Mouse (Mus musculus): ENCODE data around the gene Btf3.

Btf3 gene

DNA sequence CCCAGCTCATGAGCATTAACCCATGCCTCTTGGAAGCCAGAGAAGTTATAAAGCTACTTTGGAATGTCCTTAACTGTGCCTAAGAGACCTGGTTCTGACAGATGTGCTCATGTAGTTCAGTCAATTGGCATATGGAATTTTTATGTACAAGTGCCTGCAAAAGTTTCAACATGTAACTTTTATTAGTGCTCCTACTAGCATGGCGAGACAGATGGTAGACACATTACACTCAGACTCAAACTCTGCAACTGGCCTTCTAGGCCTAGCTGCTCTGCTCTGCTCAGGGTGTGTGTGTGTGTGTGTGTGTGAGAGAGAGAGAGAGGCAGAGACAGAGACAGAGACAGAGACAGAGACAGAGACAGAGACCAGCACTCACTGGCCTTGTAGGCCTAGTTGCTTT is 19.4 kb upstream of the Btf3 start:
- no peak for DNase-seq (ENCODE audit: low spot score in 2 of 2)

DNA sequence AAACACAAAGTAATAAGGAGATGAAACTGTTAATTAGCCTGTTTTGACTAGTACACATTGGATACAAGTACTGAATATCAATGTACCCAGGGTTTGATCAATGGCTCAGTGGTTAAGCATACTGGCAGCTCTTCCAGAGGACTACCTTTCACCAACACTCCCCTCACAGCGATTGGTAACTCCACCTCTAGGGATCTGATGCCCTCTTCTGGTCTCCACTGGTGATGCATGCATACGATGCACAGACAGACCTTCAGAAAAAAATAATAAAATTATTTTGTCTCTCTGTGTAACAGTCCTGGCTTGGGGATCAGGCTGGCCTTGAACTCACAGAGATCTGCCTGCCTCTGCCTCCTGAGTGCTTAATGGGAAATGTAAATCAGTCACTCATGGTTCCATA is 15.3 kb upstream of the Btf3 start:
- peak in 1 of 2 experiments; percentile 25 for DNase-seq (ENCODE audit: low spot score in 2 of 2)

DNA sequence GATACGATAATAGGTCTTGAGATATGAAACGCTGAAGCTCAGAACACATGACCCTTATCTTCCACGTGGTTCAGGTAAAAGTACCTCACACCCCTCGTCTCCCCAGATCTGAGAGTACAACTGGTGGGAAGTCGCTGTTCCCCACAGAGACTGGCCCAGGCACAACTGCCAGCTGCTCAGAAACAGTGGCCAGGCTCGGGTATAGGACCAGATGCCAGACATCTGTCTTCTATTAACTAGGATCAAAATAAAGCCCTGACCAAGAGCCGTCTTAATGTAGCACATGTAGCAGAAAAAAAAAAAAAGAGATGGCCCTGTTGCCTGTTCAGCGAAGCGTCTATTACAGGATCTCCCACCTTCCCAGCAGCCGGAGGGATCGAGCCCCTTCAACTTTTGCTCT is 8.2 kb upstream of the Btf3 start:
- DNase-seq (ENCODE audit: low spot score in 2 of 2): no peak

DNA sequence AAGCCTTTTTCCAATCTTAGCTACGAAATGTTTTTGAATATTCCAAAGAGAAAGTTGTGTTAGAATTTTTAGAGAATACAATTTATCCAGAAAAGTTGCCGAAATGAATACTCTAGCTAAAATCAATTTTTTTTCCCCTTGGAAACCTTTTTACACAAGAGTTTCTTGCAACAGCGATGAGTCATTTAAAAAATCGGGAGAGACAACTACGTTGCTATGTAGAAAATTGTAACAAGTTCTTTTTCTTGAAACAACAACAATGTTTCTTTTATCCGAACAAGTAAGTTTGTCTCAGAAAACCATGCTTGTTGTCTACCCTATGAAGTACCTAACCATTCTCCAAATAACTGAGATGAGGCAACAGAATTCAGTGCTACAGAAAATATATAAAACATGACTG is 1.1 kb upstream of the Btf3 start:
- no peak for DNase-seq (ENCODE audit: low spot score in 2 of 2)

DNA sequence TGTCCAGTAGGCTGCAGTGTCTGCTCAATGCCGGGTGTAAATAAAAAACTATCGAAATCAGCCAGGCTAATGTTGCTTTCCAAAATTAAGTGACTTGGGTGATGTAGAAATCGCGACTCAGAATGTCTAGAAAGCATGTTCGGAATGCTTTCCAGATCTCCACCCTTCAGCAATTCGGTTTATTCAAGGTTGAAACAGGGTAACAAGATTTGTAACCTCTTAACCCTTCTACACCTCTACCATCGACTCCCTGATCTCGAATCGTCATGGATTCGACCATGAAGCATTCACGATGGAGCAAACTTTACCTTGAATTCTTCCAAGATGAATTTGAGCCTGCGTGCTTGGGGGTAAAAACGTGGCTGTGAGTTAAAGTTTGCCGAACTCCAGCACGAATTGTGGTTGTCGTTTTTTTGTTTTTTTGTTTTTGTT is 456 bp upstream of the Btf3 start:
- no peak for DNase-seq (ENCODE audit: low spot score in 2 of 2)

DNA sequence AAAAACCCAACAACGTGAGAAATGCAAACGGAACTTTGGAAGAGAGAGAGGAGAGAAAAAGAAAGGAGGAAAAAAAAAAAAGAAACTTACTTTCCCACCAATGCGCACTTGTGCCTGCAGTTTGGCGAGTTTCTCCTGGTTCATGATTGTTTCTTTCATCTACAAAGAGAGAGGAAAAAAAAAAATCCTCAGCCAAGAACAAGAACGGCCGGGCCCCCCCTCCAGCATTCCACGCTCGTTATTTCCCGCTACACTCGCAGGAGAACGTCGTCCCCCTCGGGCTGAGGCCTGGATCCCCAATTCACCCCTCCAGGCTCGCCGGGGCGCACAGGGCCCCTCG is 696 bp downstream of the Btf3 start:
- no peak for DNase-seq (ENCODE audit: low spot score in 2 of 2)

DNA sequence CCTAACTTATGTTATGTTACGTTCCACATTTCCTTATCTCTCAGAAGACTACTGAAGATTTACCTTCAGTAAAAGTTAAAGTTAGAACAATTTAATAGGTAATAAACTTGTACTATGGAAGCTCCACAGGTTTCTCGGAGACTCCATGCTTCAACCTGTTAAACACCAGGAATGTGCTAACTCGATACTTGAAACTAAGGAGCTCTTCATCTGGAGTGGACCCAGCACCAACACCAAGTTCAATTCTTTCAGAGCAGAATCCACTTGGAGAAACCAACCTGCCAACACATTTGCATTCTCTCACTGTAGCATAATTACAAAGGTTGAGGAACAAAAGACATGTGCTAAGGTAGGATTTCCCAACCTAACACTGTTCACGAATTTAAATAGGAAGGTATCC is 1.7 kb downstream of the Btf3 start:
- DNase-seq (ENCODE audit: low spot score in 2 of 2): no peak

DNA sequence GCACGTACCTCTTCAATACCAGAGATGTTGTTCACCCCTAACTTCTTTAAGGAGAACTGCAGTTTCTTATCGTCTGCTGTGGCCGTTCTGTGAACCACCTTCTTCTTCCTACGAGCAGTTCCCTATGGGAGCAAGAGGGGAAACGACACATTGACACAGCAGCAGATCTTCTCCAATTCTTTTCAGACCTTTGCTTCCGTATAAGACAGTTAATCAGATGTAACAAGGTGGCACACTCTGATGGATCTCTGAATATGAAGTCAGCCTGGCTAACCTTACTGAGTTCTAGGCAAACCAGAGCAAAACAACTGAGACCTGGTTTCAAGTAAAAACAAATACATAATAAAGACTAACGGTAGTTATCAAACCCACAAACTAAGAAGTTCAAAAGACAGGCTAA is 3.2 kb downstream of the Btf3 start:
- DNase-seq (ENCODE audit: low spot score in 2 of 2): no peak

DNA sequence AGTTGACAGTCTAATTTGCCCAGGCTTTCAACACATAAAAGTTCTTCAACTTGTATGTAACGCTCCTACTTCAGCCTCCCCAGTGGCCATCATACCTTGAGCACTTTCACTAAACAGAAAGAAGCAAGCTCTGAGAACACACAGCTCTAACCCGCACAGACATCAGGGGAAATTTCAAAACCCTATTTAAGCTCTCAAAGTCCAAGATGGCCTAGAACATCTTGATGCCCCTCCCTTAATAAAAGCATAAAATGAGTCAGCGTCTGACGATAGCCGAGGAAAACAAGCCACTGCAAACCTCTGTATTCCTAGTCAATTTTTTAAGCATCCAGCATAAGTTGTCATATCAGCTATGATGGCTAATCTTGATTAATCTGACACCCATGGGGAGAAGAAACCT is 5.2 kb downstream of the Btf3 start:
- DNase-seq (ENCODE audit: low spot score in 2 of 2): no peak

DNA sequence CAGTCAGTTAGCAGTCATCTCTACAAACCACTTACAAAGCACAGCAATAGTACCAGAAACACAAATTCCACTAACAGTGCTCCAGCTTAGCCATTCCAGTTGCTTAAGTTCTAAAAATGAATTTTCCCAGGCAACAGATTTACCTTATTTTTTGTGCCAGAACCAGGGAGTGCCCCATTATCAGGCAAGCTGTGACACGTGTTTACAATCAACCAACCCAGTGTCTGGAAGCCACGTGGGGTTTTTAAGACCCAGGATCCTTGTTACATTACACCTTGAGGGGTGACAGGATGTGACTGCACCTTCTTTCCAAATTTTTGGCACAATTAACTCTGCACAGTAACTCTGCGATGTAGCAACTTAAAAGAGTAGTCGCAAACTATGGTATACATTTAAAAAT is 8.1 kb downstream of the Btf3 start:
- DNase-seq (ENCODE audit: low spot score in 2 of 2): no peak

DNA sequence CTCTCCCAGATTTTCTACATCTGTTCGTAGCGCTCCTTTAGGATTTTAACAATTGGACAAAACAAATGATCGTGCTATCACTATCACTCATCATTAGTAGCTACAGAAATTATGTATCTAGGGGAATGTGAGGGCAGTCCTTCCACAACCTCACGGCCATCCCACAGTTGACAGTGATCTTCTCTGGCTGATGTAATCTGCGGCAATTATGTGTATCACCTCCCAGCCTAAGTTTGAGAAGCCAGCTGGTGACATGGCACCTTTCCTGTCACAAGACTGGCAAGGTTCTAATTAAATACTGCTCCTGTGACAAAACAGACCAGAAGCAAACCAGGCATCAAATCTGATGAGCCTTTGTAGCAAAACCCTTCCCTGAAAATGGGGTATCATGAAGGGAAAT is 8.8 kb downstream of the Btf3 start:
- DNase-seq (ENCODE audit: low spot score in 2 of 2): no peak

DNA sequence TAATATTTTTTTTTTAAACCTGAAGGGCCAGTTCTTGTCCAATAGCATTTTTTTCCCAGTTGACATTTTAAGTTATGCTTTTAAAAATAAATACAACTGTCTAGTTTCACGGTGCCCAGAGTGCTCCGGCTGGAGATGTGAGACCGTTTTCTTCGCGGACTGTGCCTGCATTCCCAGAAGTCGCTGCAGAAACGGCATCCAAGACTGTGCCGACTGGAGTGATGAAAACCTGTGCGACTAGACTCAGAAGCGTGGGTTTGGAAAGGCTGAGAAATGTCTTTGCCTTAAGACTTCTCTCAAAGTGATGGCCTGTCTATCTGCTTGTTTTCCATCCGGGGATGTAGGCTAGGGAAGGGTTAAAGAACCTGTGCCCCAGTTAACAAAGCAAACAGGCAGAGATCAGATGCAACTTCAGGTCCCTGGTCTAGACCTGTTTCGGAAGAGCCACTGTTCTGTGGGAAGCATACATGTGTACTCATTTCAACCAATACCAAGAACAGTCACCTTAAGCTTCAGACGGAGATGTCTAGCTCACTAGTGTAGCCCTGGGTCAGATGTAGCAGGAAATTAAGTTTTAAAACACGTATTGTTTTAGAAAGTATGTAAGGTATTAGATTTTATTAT is 9.8 kb downstream of the Btf3 start:
- DNase-seq (ENCODE audit: low spot score in 2 of 2): no peak

DNA sequence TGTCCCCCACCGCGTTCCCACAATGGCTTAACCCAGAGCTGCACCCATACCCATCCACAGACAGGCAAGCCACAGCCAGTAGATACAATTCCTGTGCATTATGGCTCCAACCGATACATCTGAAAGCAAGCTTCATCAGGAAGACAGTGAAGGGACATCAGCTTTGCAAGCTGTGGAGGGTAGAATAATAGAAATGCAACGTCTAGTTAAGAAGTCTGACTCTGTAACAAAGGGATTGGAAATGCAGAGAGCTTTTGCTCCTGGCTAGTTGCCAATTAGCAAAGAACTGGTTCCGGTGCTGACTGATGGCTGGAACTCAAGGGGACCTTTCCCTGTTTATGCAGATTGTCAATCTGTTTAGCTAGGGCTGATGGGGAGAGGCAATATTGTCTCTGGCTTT is 10.4 kb downstream of the Btf3 start:
- DNase-seq (ENCODE audit: low spot score in 2 of 2): no peak

DNA sequence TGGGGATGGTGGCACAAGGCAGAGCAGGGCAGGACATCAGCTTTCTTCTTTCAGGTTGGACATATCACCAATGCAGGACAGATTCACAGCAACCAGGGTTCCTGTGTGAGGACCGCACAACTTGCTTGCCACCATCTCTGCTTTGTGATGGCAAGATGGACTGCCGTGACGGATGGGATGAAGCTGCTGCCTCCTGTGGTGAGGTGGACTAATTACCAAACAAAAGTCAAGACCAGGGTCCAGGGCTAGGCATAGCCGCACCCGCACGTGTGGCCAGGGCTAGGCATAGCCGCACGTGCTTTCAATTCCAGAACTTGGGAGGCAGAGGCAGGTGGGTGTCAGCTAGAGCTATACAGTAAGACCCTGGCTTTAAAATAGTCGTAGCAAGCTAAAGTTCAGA is 11.5 kb downstream of the Btf3 start:
- DNase-seq (ENCODE audit: low spot score in 2 of 2): no peak

DNA sequence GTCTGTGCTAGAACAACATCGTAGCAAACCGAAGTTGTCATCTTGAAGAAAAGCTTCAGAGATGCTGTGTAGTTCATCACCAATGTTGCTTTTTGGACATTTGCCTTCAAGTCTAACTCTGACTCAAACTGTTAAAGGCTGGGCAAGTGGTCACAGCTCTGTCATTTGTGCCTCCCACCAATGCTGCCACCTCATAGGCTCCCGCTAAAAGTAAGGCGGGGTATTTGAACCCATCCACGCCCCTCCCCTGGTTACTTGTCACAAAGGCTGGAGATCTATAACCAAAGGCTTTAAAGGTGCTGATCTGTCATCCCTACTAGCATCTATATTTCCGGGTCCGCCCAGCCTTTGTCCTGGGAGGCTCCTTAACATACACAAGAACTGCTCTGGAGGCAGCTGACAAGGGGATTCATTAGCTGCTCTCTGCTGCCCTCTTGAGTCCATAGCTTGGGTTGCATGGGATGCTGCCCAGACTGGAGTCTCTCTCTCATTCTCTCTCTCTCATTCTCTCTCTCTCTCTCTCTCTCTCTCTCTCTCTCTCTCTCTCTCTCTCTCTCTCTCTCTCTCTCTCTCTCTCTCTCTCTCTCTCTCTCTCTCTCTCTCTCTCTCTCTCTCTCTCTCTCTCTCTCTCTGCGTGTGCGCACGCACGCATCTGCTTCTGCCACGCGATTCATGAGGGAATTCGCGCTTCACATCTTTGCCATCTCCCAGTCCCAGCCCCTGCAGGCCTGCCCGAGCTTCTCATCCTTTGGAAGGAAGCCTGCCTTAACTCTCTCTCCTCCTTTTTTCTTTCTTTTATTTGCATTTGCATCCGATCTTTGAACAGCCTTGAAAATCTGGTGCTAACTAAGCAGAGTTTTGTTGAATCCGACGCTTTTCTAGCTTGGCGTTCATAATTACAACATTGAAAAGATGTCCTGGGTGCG is 17.7 kb downstream of the Btf3 start:
- peak; percentile 79 to 86 for DNase-seq (ENCODE audit: low spot score in 2 of 2)

DNA sequence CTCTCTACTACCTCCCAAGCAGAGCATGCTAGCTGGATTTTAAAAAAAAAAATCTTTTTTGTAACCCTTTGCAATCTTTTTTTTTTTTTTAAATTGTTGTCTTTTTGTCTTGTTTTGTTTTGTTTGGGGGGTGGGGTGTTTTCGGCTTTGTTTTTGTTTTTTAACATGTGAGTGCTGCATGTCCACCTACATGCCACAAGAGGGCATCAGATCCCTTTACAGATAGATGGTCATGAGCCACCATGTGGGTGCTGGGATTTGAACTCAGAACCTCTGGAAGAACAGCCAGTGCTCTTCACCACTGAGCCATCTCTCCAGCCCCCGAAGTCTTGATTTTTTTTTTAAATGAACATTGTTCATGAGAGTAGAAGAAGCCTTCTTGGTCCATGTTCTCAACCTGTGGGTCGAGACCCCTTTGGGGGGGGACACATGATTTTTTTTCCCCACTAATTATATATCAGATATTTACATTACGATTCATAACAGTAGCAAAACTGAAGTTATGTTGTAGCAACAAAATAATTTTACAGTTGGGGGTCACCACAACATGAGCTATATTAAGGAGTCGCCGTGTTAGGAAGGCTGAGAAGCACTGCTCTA is 18.8 kb downstream of the Btf3 start:
- DNase-seq (ENCODE audit: low spot score in 2 of 2): no peak

DNA sequence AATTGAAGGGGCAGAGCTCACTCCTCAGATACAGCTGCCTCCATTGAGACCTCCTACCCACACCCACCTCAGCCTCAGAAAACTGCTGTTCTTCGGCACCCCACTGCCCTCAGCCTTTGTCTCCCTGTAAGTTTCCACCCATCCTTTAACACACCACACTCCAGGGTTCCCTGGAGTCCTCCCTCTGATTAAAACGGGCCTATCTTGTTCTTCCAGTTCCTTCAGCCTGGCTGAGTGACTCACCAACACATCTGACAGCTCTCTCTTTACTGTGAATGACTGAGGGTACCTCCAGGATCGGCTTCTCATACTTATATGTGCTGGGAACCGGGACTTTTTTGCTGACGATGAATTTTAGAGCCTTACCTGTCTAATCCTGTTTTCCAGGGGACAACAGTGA is 20.7 kb downstream of the Btf3 start:
- no peak for DNase-seq (ENCODE audit: low spot score in 2 of 2)

DNA sequence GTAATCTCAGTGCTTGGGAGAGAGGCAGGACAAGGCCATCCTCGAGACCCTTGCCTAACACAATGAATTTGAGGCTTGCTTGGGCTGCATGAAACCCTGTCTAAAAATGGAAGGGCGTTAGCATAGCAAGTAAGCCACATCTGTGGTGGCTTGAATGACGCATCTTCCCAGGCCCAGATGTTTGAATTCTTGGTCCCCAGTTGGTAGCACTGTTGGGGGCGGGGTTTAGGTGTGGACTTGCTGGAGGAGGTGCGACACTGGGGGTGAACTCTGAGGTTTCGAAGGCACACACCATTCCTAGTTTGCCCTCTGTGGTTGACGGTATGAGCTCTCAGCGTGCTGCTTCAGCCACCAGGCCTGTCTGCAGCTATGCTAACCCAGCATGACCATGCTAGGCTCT is 25.1 kb downstream of the Btf3 start:
- no peak for DNase-seq (ENCODE audit: low spot score in 2 of 2)

DNA sequence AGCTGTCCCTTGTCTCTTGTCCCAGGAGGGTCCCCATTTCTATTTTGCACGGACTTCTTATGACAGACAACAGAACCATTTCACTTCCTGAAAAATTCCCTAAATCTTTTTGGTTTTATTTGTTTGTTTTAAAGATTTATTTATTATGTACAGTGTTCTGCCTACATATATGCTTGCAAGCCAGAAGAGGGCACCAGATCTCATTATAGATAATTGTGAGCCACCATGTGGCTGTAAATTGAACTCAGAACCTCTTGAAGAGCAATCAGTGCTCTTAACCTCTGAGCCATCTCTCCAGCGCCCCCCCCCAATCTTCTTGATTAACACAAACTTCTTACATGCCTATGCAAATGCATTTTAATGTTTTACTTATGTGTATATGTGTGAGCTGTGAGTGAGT is 26.1 kb downstream of the Btf3 start:
- no peak for DNase-seq (ENCODE audit: low spot score in 2 of 2)

DNA sequence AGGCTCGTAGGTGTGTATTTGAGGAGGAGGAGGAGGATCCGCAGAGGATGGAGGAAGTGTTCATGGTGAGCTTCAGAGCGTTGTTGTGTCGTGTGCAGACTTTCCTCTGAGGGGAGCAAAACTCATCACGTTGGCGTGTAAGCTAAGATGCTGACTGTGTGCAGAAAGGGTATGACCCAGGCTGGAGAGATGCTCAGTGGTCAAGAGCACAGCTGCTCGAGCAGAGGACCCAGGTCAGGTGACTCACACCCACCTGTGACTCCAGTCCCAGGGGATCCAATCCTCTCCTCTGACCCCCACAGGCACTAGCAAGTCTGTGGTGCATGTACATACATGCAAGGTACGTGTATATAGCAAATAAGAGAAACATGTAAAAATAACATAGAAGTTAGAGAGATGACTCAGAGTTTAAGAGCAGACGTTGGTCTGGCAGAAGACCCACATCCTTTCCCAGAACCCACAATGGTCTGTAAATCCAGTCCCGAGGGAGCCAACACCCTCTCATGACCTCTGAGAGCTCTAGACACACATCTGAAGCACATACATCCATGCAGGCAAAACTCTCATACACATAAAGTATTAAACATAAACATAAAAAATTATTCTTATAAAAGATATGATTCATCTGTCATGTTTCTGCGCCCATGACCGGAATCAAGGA is 35.7 kb downstream of the Btf3 start:
- DNase-seq (ENCODE audit: low spot score in 2 of 2): no peak

DNA sequence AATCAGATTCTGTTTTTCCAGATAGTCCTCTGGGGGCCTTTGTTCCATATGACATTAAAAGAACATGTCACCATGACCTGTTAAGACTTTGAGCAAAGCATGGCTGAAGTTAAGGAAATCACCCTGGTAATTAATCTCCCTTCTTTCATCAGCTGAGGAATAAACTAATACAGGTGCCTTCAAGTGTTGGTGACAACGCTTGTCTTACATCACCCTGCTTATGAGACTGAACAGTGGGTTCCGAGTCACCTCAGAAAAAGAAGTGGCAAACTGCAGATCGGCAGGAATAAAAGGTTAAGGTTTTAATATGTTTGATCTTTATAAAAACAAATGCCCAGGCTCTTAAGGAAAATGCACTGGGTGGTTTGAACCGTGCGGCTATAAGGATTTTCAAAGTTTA is 37.1 kb downstream of the Btf3 start, which contains the start of gene Gm21976:
Gene Gm21976, plus strand, starts transcription at position 202 of the 400 bp plus-strand sequence.
- no peak for DNase-seq (ENCODE audit: low spot score in 2 of 2)

DNA sequence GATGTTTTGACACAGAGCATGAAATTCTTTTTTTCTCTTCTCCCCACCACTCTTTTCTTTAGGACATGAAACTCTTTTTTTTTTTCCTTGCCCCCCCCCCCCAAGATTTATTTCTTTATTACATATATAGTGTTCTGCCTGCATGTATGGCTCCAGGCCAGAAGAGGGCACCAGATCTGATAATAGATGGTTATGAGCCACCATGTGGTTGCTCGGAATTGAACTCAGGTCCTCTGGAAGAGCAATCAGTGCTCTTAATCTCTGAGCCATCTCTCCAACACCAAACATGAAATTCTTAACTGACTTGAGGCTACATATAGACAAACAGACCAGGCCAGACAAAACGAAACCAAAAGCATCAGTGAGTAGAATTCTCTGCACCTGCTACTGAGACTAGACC is 39.3 kb downstream of the Btf3 start:
- no peak for DNase-seq (ENCODE audit: low spot score in 2 of 2)

DNA sequence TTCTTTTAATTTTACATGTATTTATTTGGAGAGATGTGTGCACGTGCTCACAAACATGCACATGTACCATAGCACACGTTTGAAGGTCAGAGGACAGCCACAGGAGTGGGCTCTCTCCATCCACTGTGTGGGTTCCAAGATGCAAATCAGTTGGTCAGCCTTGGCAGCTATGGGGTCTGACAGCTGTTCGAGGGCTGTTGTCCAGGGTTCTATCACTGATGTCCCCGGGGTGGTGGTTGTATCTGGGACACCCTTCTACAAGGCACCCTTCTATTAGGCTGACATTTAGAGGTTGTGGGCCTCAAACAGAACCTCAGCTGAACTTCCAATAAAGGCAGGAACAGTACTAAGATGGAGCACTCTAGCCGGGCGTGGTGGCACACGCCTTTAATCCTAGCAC is 40.6 kb downstream of the Btf3 start:
- DNase-seq (ENCODE audit: low spot score in 2 of 2): no peak

Measured in right cerebral cortex, postnatal 10 days (tissue).